Mouse (Mus musculus) effector memory CD4-positive, alpha-beta T cell, adult 5 months (primary cell): ENCODE results near the gene Zbtb43. TPM values are rescaled to one million over a fixed set of nuclear protein-coding genes. Genes with fewer than 3 reads are reported as not detected.

Source experiments
- polyA plus RNA-seq: library from polyadenylated mRNA; unstranded; fragments of 100-300 nt; shearing (Covaris generic); gene quantifications from one replicate; pipeline ENCODE4 v1.2.1, GENCODE M21; 2017

The Zbtb43 gene
- 19.2 TPM for polyA plus RNA-seq

DNA sequence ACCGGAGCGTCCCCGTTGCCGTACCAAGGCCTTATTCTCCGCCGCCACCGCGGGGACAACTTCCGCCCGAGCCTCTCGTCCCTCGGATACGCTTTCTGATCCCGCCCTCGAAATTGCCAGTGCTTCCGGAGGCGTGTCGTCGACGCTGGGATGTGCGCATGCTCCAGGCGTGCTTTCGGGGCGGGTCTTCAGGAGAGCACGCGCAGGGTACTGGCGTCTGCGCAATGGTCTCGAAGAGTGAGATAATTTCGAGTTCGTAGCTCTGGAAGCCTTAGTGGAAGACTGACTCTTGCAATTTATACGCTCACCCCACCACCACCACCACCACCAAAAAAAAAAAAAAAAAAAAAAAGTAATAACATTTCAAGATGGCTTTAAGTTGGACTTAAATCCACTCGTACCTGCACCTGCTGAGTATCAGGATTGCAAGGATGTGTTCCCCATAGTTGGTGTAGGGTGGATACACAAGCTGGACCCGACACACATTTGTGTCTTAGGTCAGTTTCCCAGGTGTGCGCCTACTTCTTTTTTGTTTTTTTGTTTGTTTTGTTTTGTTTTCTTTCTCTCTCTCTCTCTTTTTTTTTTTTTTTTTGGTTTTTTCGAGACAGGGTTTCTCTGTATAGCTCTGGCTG is at the start of gene Zbtb43:
Gene Zbtb43, minus strand, starts transcription at position 94 of the 632 bp plus-strand sequence.

DNA sequence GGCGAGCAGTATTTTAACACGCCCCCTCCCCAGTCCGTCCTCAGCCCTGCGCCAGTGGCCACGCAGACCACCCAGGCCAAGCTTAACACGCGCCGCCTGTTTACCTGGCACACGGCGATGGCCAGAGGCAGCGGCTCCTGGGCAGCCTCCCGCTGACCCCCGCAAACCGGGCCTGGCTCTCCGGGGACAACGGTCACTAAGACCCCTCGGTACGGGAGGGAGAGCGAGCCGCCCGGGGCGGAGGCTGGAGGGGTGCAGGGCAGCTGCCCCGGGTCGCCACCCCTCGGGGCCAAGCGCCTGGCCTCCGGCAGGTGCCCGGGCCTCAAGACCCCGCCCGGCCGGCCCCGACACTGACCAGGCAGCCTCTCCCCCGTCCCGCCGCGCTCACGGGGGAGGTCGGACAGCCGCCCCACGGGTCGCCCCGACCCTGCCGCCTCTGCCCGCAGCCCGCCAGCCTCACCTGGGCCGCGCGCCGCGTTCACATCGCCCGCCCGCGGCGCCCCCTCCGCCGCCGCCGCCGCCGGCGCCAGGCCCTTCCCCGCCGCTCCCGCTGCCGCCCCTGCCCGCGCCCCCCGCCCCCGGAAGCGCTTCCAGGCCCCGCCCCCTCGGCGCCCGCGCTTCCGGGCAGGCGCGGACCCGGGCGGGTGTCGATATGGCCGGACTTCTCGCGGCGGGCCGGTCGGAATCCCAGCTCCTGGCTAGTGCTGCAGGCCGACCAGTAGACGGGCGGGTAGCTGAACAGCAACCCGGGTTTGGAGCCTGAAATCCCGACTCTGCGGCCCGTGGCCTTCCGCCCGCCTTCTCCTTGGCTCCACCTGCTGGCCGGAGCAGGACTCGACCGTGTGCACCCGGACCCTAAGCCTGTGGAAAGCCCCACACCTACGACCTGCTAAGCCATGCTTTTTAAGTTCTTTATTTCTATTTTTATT is 37.3 kb downstream of the Zbtb43 start, which contains the start of gene Zbtb34:
Gene Zbtb34, minus strand, starts transcription at position 554 of the 929 bp plus-strand sequence.

Other genes starting within 250 kb of the Zbtb43 start
- 8.3 TPM for gene Ralgps1, start 97.1 kb downstream of the Zbtb43 start, polyA plus RNA-seq
- gene Zbtb34, start 37.2 kb downstream of the Zbtb43 start, polyA plus RNA-seq: 2.9 TPM
- gene Lmx1b, start 172.0 kb upstream of the Zbtb43 start, polyA plus RNA-seq: not detected